Mouse (Mus musculus) embryonic facial prominence, embryonic 11.5 days (tissue): ENCODE measurements at regions not wholly inside any gene's neighbourhood (a gene's known extent, or its start where the extent isn't known, plus 50 kb on each side); places are given as distances from the start of the nearest gene placed in this dataset.

Experiments
- ATAC-seq: fragments of 200-750 bp; cut with Nextera tagmentation; replicated peaks from 2 replicates; pipeline ENCODE4 v1.8.0; 2017; ENCODE audit warnings: low read depth; ENCODE audit not compliant: insufficient number of reproducible peaks, low FRiP score, low TSS enrichment
- DNase-seq: peaks from one replicate; pipeline ENCODE4 v3.0.0-alpha.2; 2015; ENCODE audit warnings: low spot score
- H3K27ac ChIP-seq: fragments of 300-500 bp; sonication (generic); replicated peaks from 2 replicates; pipeline ENCODE4 v1.5.1; 2014; ENCODE audit warnings: mild to moderate bottlenecking, low read depth, low read length, control low read depth
- H3K27me3 ChIP-seq: fragments of 300-500 bp; sonication (generic); 2 replicates; pipeline ENCODE4 v1.6.1; 2014; ENCODE audit warnings: mild to moderate bottlenecking, low read length, moderate library complexity, mixed read lengths; ENCODE audit not compliant: control insufficient read depth, insufficient read depth
- H3K36me3 ChIP-seq: fragments of 300-500 bp; sonication (generic); replicated peaks from 2 replicates; pipeline ENCODE4 v1.6.1; 2014; ENCODE audit warnings: low read depth, mild to moderate bottlenecking, low read length, moderate library complexity, mixed read lengths; ENCODE audit not compliant: control insufficient read depth, insufficient read depth
- H3K4me1 ChIP-seq: fragments of 300-500 bp; sonication (generic); 2 replicates; pipeline ENCODE4 v1.6.1; 2014; ENCODE audit warnings: low read length, mixed read lengths; ENCODE audit not compliant: control insufficient read depth, insufficient read depth
- H3K4me2 ChIP-seq: fragments of 300-500 bp; sonication (generic); 2 replicates; pipeline ENCODE4 v1.6.1; 2014; ENCODE audit warnings: low read depth, mild to moderate bottlenecking, control low read depth, low read length, moderate library complexity
- H3K4me3 ChIP-seq: fragments of 300-500 bp; sonication (generic); 2 replicates; pipeline ENCODE4 v1.5.1; 2014; ENCODE audit warnings: low read depth, low read length, control low read depth
- H3K9ac ChIP-seq: fragments of 300-500 bp; sonication (generic); replicated peaks from 2 replicates; pipeline ENCODE4 v1.6.1; 2014; ENCODE audit warnings: mild to moderate bottlenecking, control low read depth, low read length
- H3K9me3 ChIP-seq: fragments of 300-500 bp; sonication (generic); replicated peaks from 2 replicates; pipeline ENCODE4 v1.6.1; 2016; ENCODE audit warnings: mild to moderate bottlenecking, low read length, inconsistent platforms, mixed read lengths; ENCODE audit not compliant: control insufficient read depth
- WGBS: fragments of 180-500 bp; shearing (Covaris S2); extraction: QIAGEN DNeasy Blood & Tissue Kit; methylation state at CpG from one replicate; pipeline ENCODE4 v1.1.7; 2014; 5-methylcytosine and 5-hydroxymethylcytosine counted together

GRCm38 (mm10) chr7:55710872-55711558 is 57.0 kb upstream of the Siglech start:
- Histone ChIP-seq H3K4me3 (no peak overlapping the region), H3K27ac (no peak overlapping the region), H3K9me3 (no peaks in the 10 kb centered on the region), H3K36me3 (no peaks in the 10 kb centered on the region), H3K9ac (no peak overlapping the region), H3K27me3 (no peaks in the 10 kb centered on the region), H3K4me1 (no peaks in the 10 kb centered on the region), H3K4me2 (no peak overlapping the region)
- 9% methylated on average over 11 of the region's 11 CpGs for WGBS
- peak; percentile 96 for ATAC-seq
- peak; percentile 89 for DNase-seq
